Mouse (Mus musculus) liver, postnatal 0 days (tissue): ENCODE data around the gene Scap. TPM values are rescaled to one million over a fixed set of nuclear protein-coding genes. Genes with fewer than 3 reads are reported as not detected.

Experiments
- ATAC-seq: fragments of 200-750 bp; cut with Nextera tagmentation; 2 replicates; pipeline ENCODE4 v1.8.0; 2017; ENCODE audit warnings: mild to moderate bottlenecking, moderate library complexity
- DNase-seq: peaks from one replicate; pipeline ENCODE4 v3.0.0-alpha.2; 2016
- H3K27ac ChIP-seq: fragments of 300-500 bp; sonication (generic); 2 replicates; pipeline ENCODE4 v1.5.1; 2014; ENCODE audit warnings: antibody characterized with exemption, moderate library complexity, mild to moderate bottlenecking, low read depth
- H3K27me3 ChIP-seq: fragments of 300-500 bp; sonication (generic); 2 replicates; pipeline ENCODE4 v1.6.1; 2014; ENCODE audit warnings: low read length, control low read depth, mixed read lengths; ENCODE audit not compliant: insufficient read depth
- H3K36me3 ChIP-seq: fragments of 300-500 bp; sonication (generic); replicated peaks from 2 replicates; pipeline ENCODE4 v1.6.1; 2014; ENCODE audit warnings: mild to moderate bottlenecking, control low read depth, low read length, moderate library complexity, mixed read lengths; ENCODE audit not compliant: insufficient read depth
- H3K4me1 ChIP-seq: fragments of 300-500 bp; sonication (generic); 2 replicates; pipeline ENCODE4 v1.6.1; 2014; ENCODE audit warnings: antibody characterized with exemption, mild to moderate bottlenecking, control low read depth; ENCODE audit not compliant: insufficient read depth
- H3K4me2 ChIP-seq: fragments of 300-500 bp; sonication (generic); 2 replicates; pipeline ENCODE4 v1.6.1; 2014; ENCODE audit warnings: low read depth, mild to moderate bottlenecking, low read length, moderate library complexity, mixed read lengths
- H3K4me3 ChIP-seq: fragments of 300-500 bp; sonication (generic); 2 replicates; pipeline ENCODE4 v1.5.1; 2014; ENCODE audit warnings: low read depth, low read length
- H3K9ac ChIP-seq: fragments of 300-500 bp; sonication (generic); replicated peaks from 2 replicates; pipeline ENCODE4 v1.6.1; 2014; ENCODE audit warnings: mild to moderate bottlenecking, moderate library complexity
- H3K9me3 ChIP-seq: fragments of 300-500 bp; sonication (generic); 2 replicates; pipeline ENCODE4 v1.6.1; 2016; ENCODE audit warnings: mild to moderate bottlenecking, control low read depth, low read length, mixed read lengths
- CTCF ChIP-seq: sonication (generic); IDR thresholded peaks from 2 replicates; pipeline ENCODE4 v1.5.1; 2016; ENCODE audit warnings: antibody characterized with exemption, low read depth
- EP300 ChIP-seq: IDR thresholded peaks from 2 replicates; pipeline ENCODE4 v1.6.1; 2016; ENCODE audit warnings: antibody characterized with exemption, low read depth, mild to moderate bottlenecking
- WGBS: fragments of 180-500 bp; shearing (Covaris S2); extraction: QIAGEN DNeasy Blood & Tissue Kit; methylation state at CpG from one replicate; pipeline ENCODE4 v1.1.7; 2014; ENCODE audit not compliant: insufficient replicate concordance; 5-methylcytosine and 5-hydroxymethylcytosine counted together
- polyA plus RNA-seq: library from polyadenylated mRNA; unstranded; fragments of >200 nt; fragmentation: Nextera tagmentation; extraction: Ambion mirVana; gene quantifications from 2 replicates; pipeline ENCODE4 v1.2.1, GENCODE M21; 2015

The Scap gene
- polyA plus RNA-seq, 1 experiment from 2014 or later, result 44.4 TPM

- 0% methylated on average over 5 of the region's 5 CpGs for WGBS
- H3K27ac ChIP-seq, result no peak overlapping the region
- H3K9ac ChIP-seq, result no peak overlapping the region
- no peaks in the 10 kb centered on the region for H3K4me1 ChIP-seq
- no peak overlapping the region for H3K4me2 ChIP-seq
- no peaks in the 10 kb centered on the region for H3K36me3 ChIP-seq
- no peaks in the 10 kb centered on the region for H3K27me3 ChIP-seq
- no peak overlapping the region for H3K4me3 ChIP-seq
- TF ChIP-seq CTCF (peak; percentile 94), EP300 (no peak)
- peak; percentile 67 for ATAC-seq
- peaks cover 9% of the 10 kb centered on the region for H3K9me3 ChIP-seq
- DNase-seq, result peak; percentile 83
Measured at GRCm38 (mm10) chr9:110296867-110297627, 36.0 kb upstream of the Scap start.

GRCm38 (mm10) chr9:110304516-110304915 lies 28.6 kb upstream of the Scap start:
- WGBS, result 5% methylated on average over 4 of the region's 4 CpGs
- DNase-seq, result peak; percentile 32
- TF ChIP-seq EP300 (no peak), CTCF (peak; percentile 47)

GRCm38 (mm10) chr9:110304969-110305651 lies 28.0 kb upstream of the Scap start, which contains the start of gene Elp6:
Gene Elp6 (plus strand): TSS chr9:110305173.
- H3K4me1 ChIP-seq, result peaks cover 8% of the 10 kb centered on the region
- no peaks in the 10 kb centered on the region for H3K36me3 ChIP-seq
- ATAC-seq (peak; percentile 99), DNase-seq (peak; percentile 90)
- H3K27me3 ChIP-seq, result no peaks in the 10 kb centered on the region
- H3K4me3 ChIP-seq, result peak within 1 kb of the TSS; percentile 65
- H3K4me2 ChIP-seq, result peak within 1 kb of the TSS; percentile 94
- peak; percentile 14; the same call in 1 of the 2 replicates for TF ChIP-seq CTCF
- TF ChIP-seq EP300, result no peak
- H3K27ac ChIP-seq, result peak within 1 kb of the TSS; percentile 75
- peaks cover 11% of the 10 kb centered on the region for H3K9me3 ChIP-seq
- peak within 1 kb of the TSS; percentile 47 for H3K9ac ChIP-seq
- under 1% methylated on average over 46 of the region's 46 CpGs for WGBS

More at GRCm38 (mm10) chr9:110304516-110304915, 28.6 kb upstream of the Scap start:
- ATAC-seq, result no peak
- H3K36me3 ChIP-seq, result no peaks in the 10 kb centered on the region
- H3K9me3 ChIP-seq, result peaks cover 11% of the 10 kb centered on the region
- no peaks in the 10 kb centered on the region for H3K27me3 ChIP-seq
- H3K27ac ChIP-seq, result peak overlapping the region; percentile 75
- H3K4me2 ChIP-seq, result peak overlapping the region; percentile 94
- H3K4me1 ChIP-seq, result peaks cover 8% of the 10 kb centered on the region
- 0 out of 2 replicates have a peak overlapping the region, but pooled peaks have one; percentile 47 for H3K9ac ChIP-seq
- peak overlapping the region; percentile 65 for H3K4me3 ChIP-seq

- DNase-seq (no peak), ATAC-seq (no peak)
- peaks cover 2% of the 10 kb centered on the region; the same call in 1 of the 2 replicates for H3K36me3 ChIP-seq
- no peak overlapping the region for H3K27ac ChIP-seq
- H3K4me2 ChIP-seq, result no peak overlapping the region
- no peak for TF ChIP-seq CTCF
- no peak for TF ChIP-seq EP300
- no peaks in the 10 kb centered on the region for H3K27me3 ChIP-seq
- peaks cover 8% of the 10 kb centered on the region for H3K4me1 ChIP-seq
- H3K9me3 ChIP-seq, result peaks cover 8% of the 10 kb centered on the region
- 71% methylated on average over 5 of the region's 5 CpGs for WGBS
- H3K4me3 ChIP-seq, result no peak overlapping the region
- no peak overlapping the region for H3K9ac ChIP-seq
Measured at GRCm38 (mm10) chr9:110306371-110306770, 26.7 kb upstream of the Scap start.

- no peak for ATAC-seq
- TF ChIP-seq EP300 (no peak), CTCF (no peak)
- Histone ChIP-seq H3K9me3 (no peaks in the 10 kb centered on the region), H3K4me2 (no peak overlapping the region), H3K4me1 (0 out of 2 replicates have a peak, but pooled peaks cover 4% of the 10 kb centered on the region), H3K4me3 (no peak overlapping the region), H3K9ac (no peak overlapping the region), H3K36me3 (peaks cover 3% of the 10 kb centered on the region; the same call in 1 of the 2 replicates), H3K27ac (no peak overlapping the region), H3K27me3 (no peaks in the 10 kb centered on the region)
- DNase-seq, result peak; percentile 22
- 66% methylated on average over 5 of the region's 5 CpGs for WGBS
Measured at GRCm38 (mm10) chr9:110314706-110315105, 18.4 kb upstream of the Scap start.

- H3K9ac ChIP-seq, result no peak overlapping the region
- H3K9me3 ChIP-seq, result no peaks in the 10 kb centered on the region
- H3K27me3 ChIP-seq, result no peaks in the 10 kb centered on the region
- no peak overlapping the region for H3K27ac ChIP-seq
- no peak for TF ChIP-seq CTCF
- TF ChIP-seq EP300, result no peak
- no peak overlapping the region for H3K4me3 ChIP-seq
- 90% methylated on average over 6 of the region's 6 CpGs for WGBS
- peaks cover 3% of the 10 kb centered on the region; the same call in 1 of the 2 replicates for H3K36me3 ChIP-seq
- no peak for ATAC-seq
- 0 out of 2 replicates have a peak, but pooled peaks cover 4% of the 10 kb centered on the region for H3K4me1 ChIP-seq
- H3K4me2 ChIP-seq, result no peak overlapping the region
- no peak for DNase-seq
Measured at GRCm38 (mm10) chr9:110315410-110315809, 17.7 kb upstream of the Scap start.
